ENCODE assay signal across 9 mouse cellular contexts in genomic region chr17:54158753-54159152, GRCm38 (mm10).
DNase-seq lines count a peak whose midpoint lies in the region; ATAC-seq and TF ChIP-seq lines count a peak whose summit lies in the region.
"Had no signal": no experiment of that assay in that cellular context is flagged by ENCODE, and none has a peak within 500 bp of the region (broad histone marks: within the 10 kb centered on the region; RNA-seq: fewer than 3 reads in every experiment).

No protein-coding gene starts in this region.

- no peak for ATAC-seq in midbrain, postnatal 0 days (ENCODE audit: low FRiP score)
- no peak for ATAC-seq in midbrain, embryonic 16.5 days
- ATAC-seq in kidney, postnatal 0 days (replicated peaks; ENCODE audit: low FRiP score, low read depth), result peak; percentile 63
- ATAC-seq in stomach, embryonic 14.5 days (ENCODE audit: insufficient number of reproducible peaks, insufficient read depth, low FRiP score, low read depth), result peak; percentile 78; the same call in 1 of the 2 replicates

- no peak for TF ChIP-seq POLR2A in heart, adult 2 months (IDR thresholded peaks at IDR 0.05; ENCODE audit: insufficient read depth, low read depth, low read length)
- no peak for TF ChIP-seq POLR2A in cerebellum, adult 2 months (IDR thresholded peaks at IDR 0.05; ENCODE audit: borderline replicate concordance, insufficient read depth, low read length)

- no peak overlapping the region for H3K4me2 ChIP-seq in midbrain, postnatal 0 days (ENCODE audit: low read depth, low read length, poor library complexity, severe bottlenecking)
- H3K4me2 ChIP-seq in midbrain, embryonic 16.5 days (ENCODE audit: low read length), result no peak overlapping the region
- no peak overlapping the region for H3K4me2 ChIP-seq in kidney, postnatal 0 days (ENCODE audit: low read length)
- H3K4me2 ChIP-seq in stomach, embryonic 14.5 days (replicated peaks; ENCODE audit: low read depth, low read length), result no peak overlapping the region

- no peak for TF ChIP-seq CTCF in midbrain, postnatal 0 days (IDR thresholded peaks at IDR 0.05)
- no peak for TF ChIP-seq CTCF in kidney, postnatal 0 days (IDR thresholded peaks at IDR 0.05; ENCODE audit: low read depth)
- no peak for TF ChIP-seq CTCF in heart, adult 2 months (IDR thresholded peaks at IDR 0.05)
- no peak for TF ChIP-seq CTCF in cerebellum, adult 2 months (IDR thresholded peaks at IDR 0.05; ENCODE audit: borderline replicate concordance, insufficient read depth, low read depth, low read length)

- WGBS in midbrain, postnatal 0 days, result 65% methylated on average over 4 of the region's 4 CpGs
- 61% methylated on average over 4 of the region's 4 CpGs for WGBS in midbrain, embryonic 16.5 days
- WGBS in kidney, postnatal 0 days, result 17% methylated on average over 4 of the region's 4 CpGs
- WGBS in stomach, embryonic 14.5 days, result 18% methylated on average over 4 of the region's 4 CpGs
- 39% methylated on average over 4 of the region's 4 CpGs for WGBS in heart, adult 2 months
- WGBS in cerebellum, adult 2 months, result 31% methylated on average over 4 of the region's 4 CpGs

- no peak overlapping the region for H3K4me3 ChIP-seq in midbrain, postnatal 0 days (ENCODE audit: low read depth, low read length)
- H3K4me3 ChIP-seq in midbrain, embryonic 16.5 days (ENCODE audit: low read depth, low read length), result no peak overlapping the region
- no peak overlapping the region for H3K4me3 ChIP-seq in kidney, postnatal 0 days (replicated peaks; ENCODE audit: low read depth, low read length)
- no peak overlapping the region for H3K4me3 ChIP-seq in stomach, embryonic 14.5 days (ENCODE audit: low read depth, low read length)
- H3K4me3 ChIP-seq in heart, adult 2 months, result no peak overlapping the region
- no peak overlapping the region for H3K4me3 ChIP-seq in cerebellum, adult 2 months (replicated peaks; ENCODE audit: insufficient read depth, low read depth, low read length)
- H3K4me3 ChIP-seq: layer of hippocampus, adult 2 months had no signal

- intact Hi-C loops in heart, adult 2 months (cut with DNase I), result no loop called here

- no peak for TF ChIP-seq EP300 in heart, adult 2 months (IDR thresholded peaks at IDR 0.05; ENCODE audit: insufficient read depth, low read depth, low read length)

- DNase-seq in midbrain, postnatal 0 days (ENCODE audit: low spot score), result peak; percentile 38
- peak; percentile 75 for DNase-seq in adrenal gland, adult 2 months
- DNase-seq in kidney, postnatal 0 days (ENCODE audit: low spot score), result peak; percentile 92
- no peak for DNase-seq in heart, adult 2 months
- DNase-seq in cerebellum, adult 2 months, result no peak
- DNase-seq in T-cell, adult 2 months (ENCODE audit: low spot score), result no peak

- H3K79me2 ChIP-seq in heart, adult 2 months (replicated peaks; ENCODE audit: control insufficient read depth, insufficient read depth, low read length), result no peaks in the 10 kb centered on the region

- no peaks in the 10 kb centered on the region for H3K27me3 ChIP-seq in midbrain, postnatal 0 days (ENCODE audit: insufficient read depth, low read length)
- no peaks in the 10 kb centered on the region for H3K27me3 ChIP-seq in midbrain, embryonic 16.5 days (ENCODE audit: control insufficient read depth, insufficient read depth, low read depth, low read length)
- no peaks in the 10 kb centered on the region for H3K27me3 ChIP-seq in kidney, postnatal 0 days (ENCODE audit: insufficient read depth, low read length)
- H3K27me3 ChIP-seq in stomach, embryonic 14.5 days (ENCODE audit: control insufficient read depth, insufficient read depth, low read length), result no peaks in the 10 kb centered on the region
- H3K27me3 ChIP-seq in heart, adult 2 months (ENCODE audit: control insufficient read depth, insufficient read depth, low read length), result no peaks in the 10 kb centered on the region
- no peaks in the 10 kb centered on the region for H3K27me3 ChIP-seq in cerebellum, adult 2 months (ENCODE audit: control insufficient read depth, insufficient read depth, low read length)

- H3K36me3 ChIP-seq in midbrain, postnatal 0 days (ENCODE audit: insufficient read depth, low read length), result no peaks in the 10 kb centered on the region
- H3K36me3 ChIP-seq in midbrain, embryonic 16.5 days (ENCODE audit: control insufficient read depth, insufficient read depth, low read length), result no peaks in the 10 kb centered on the region
- no peaks in the 10 kb centered on the region for H3K36me3 ChIP-seq in kidney, postnatal 0 days (ENCODE audit: insufficient read depth, low read length)
- H3K36me3 ChIP-seq in stomach, embryonic 14.5 days (ENCODE audit: control insufficient read depth, insufficient read depth, low read length), result no peaks in the 10 kb centered on the region
- no peaks in the 10 kb centered on the region for H3K36me3 ChIP-seq in heart, adult 2 months (ENCODE audit: control insufficient read depth, insufficient read depth, low read length)

- H3K9ac ChIP-seq in midbrain, postnatal 0 days (replicated peaks; ENCODE audit: low read length, poor library complexity, severe bottlenecking), result no peak overlapping the region
- no peak overlapping the region for H3K9ac ChIP-seq in midbrain, embryonic 16.5 days (ENCODE audit: low read depth, low read length)
- no peak overlapping the region for H3K9ac ChIP-seq in kidney, postnatal 0 days (ENCODE audit: low read depth, low read length)
- H3K9ac ChIP-seq in stomach, embryonic 14.5 days (replicated peaks; ENCODE audit: low read depth, low read length), result no peak overlapping the region
- no peak overlapping the region for H3K9ac ChIP-seq in heart, adult 2 months (ENCODE audit: low read depth, low read length)

- no peaks in the 10 kb centered on the region for H3K9me3 ChIP-seq in midbrain, postnatal 0 days (ENCODE audit: low read length)
- H3K9me3 ChIP-seq in midbrain, embryonic 16.5 days (replicated peaks; ENCODE audit: control insufficient read depth, low read length, poor library complexity, severe bottlenecking), result no peaks in the 10 kb centered on the region
- H3K9me3 ChIP-seq in kidney, postnatal 0 days (replicated peaks; ENCODE audit: low read length), result no peaks in the 10 kb centered on the region
- no peaks in the 10 kb centered on the region for H3K9me3 ChIP-seq in stomach, embryonic 14.5 days (ENCODE audit: control insufficient read depth, low read depth, low read length)

- H3K4me1 ChIP-seq in midbrain, postnatal 0 days (ENCODE audit: insufficient read depth, low read length), result no peaks in the 10 kb centered on the region
- no peaks in the 10 kb centered on the region for H3K4me1 ChIP-seq in midbrain, embryonic 16.5 days (ENCODE audit: control insufficient read depth, insufficient read depth, low read length)
- no peaks in the 10 kb centered on the region for H3K4me1 ChIP-seq in kidney, postnatal 0 days (replicated peaks; ENCODE audit: insufficient read depth, low read length)
- no peaks in the 10 kb centered on the region for H3K4me1 ChIP-seq in stomach, embryonic 14.5 days (ENCODE audit: control insufficient read depth, insufficient read depth, low read length)
- H3K4me1 ChIP-seq in heart, adult 2 months (ENCODE audit: control insufficient read depth, insufficient read depth, low read length), result no peaks in the 10 kb centered on the region
- no peaks in the 10 kb centered on the region for H3K4me1 ChIP-seq in cerebellum, adult 2 months (ENCODE audit: control insufficient read depth, insufficient read depth, low read length)

- H3K27ac ChIP-seq in midbrain, postnatal 0 days (ENCODE audit: low read depth, low read length), result no peak overlapping the region
- H3K27ac ChIP-seq in midbrain, embryonic 16.5 days (ENCODE audit: low read length), result no peak overlapping the region
- no peak overlapping the region for H3K27ac ChIP-seq in kidney, postnatal 0 days
- H3K27ac ChIP-seq in stomach, embryonic 14.5 days (ENCODE audit: low read length), result no peak overlapping the region
- H3K27ac ChIP-seq in heart, adult 2 months, result no peak overlapping the region
- no peak overlapping the region for H3K27ac ChIP-seq in cerebellum, adult 2 months (ENCODE audit: insufficient read depth, low read length)
- H3K27ac ChIP-seq: layer of hippocampus, adult 2 months had no signal

Comparison
In these comparisons a context has a peak if more than half of its experiments do, and no peak if none do; other contexts are left out.
1. ATAC-seq: peak in kidney, postnatal 0 days (single experiment) and stomach, embryonic 14.5 days (single experiment); none in midbrain, postnatal 0 days (single experiment) and midbrain, embryonic 16.5 days (single experiment).
2. DNase-seq: peak in midbrain, postnatal 0 days (single experiment), adrenal gland, adult 2 months (single experiment) and kidney, postnatal 0 days (single experiment); none in heart, adult 2 months (0 of 2), cerebellum, adult 2 months (0 of 2) and T-cell, adult 2 months (single experiment).